Mouse (Mus musculus) thymus, adult 2 months (tissue): ENCODE measurements around the gene Vsig10.

Experiments used
- CTCF ChIP-seq: fragments of 200-500 bp; IDR thresholded peaks from 2 replicates; pipeline ENCODE4 v1.5.1; 2012; ENCODE audit warnings: mild to moderate bottlenecking, control low read depth, low read length, moderate library complexity, borderline replicate concordance; ENCODE audit not compliant: control insufficient read depth, poor library complexity, insufficient read depth; ENCODE audit errors: extremely low read depth
- POLR2A ChIP-seq: fragments of 200-500 bp; IDR thresholded peaks from 2 replicates; pipeline ENCODE4 v1.6.1; 2012; ENCODE audit warnings: mild to moderate bottlenecking, low read length, control low read depth, moderate library complexity; ENCODE audit not compliant: control insufficient read depth, poor library complexity, insufficient read depth; ENCODE audit errors: extremely low read depth

DNA sequence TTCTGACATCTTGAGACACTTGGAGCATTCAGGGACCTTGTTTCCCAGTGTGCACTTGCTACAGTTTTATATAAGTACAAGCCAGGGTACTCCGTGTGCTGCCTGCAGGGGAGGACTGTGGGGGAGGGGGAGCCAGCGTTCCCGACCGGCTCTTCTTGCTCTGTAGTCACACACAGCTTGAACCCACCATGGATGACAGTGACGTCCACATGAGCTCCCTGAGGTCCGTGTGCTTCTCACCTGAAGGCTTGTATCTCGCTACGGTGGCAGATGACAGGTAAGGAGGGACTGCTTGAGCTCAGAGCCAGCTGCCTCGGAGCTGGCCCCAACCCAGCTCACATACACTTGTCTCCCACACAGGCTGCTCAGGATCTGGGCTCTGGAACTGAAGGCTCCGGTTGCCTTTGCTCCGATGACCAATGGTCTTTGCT is 57.5 kb downstream of the Vsig10 start:
- TF ChIP-seq CTCF (no peak), POLR2A (no peak)
